Mouse (Mus musculus) ES-Bruce4 (cell line): Measurements from ENCODE around the gene Dusp10.

ENCODE experiments used
- CTCF ChIP-seq: IDR thresholded peaks from one replicate; pipeline ENCODE4 v1.8.1; 2011; ENCODE audit warnings: low read depth, low read length
- POLR2A ChIP-seq: IDR thresholded peaks from one replicate; pipeline ENCODE4 v1.8.1; 2011; ENCODE audit warnings: low read length; ENCODE audit not compliant: insufficient read depth

DNA sequence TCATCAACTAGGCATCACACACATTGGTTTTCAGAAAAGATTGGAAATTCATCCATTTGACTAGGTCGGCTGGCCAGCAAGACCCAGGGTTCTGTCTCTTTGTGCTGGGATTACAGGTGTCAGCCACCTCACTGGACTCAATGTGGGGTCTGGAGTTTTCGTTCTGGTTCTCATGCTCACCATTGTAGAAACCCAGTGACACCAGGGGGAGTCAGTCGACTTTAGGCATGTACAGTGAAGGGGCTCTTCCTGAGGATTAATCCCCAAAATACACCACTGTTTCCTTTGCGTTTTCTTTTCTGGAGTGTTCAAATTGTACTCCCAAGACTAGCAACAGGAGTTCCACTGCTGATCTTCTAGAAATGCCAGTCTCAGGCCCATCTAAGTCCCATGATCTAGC is 47.8 kb upstream of the Dusp10 start:
- TF ChIP-seq CTCF, result no peak
- TF ChIP-seq POLR2A, result no peak
